Mouse (Mus musculus) embryonic fibroblast, embryonic 13.5 days (primary cell): ENCODE data around the gene Strn.

Source experiments
- CTCF ChIP-seq: IDR thresholded peaks from 2 replicates; pipeline ENCODE4 v1.5.1; 2011; ENCODE audit warnings: mild to moderate bottlenecking, control low read depth, low read length, moderate library complexity, borderline replicate concordance; ENCODE audit not compliant: insufficient read depth
- POLR2A ChIP-seq: IDR thresholded peaks from 2 replicates; pipeline ENCODE4 v1.6.1; 2011; ENCODE audit warnings: low read depth, mild to moderate bottlenecking, control low read depth, low read length, moderate library complexity

DNA sequence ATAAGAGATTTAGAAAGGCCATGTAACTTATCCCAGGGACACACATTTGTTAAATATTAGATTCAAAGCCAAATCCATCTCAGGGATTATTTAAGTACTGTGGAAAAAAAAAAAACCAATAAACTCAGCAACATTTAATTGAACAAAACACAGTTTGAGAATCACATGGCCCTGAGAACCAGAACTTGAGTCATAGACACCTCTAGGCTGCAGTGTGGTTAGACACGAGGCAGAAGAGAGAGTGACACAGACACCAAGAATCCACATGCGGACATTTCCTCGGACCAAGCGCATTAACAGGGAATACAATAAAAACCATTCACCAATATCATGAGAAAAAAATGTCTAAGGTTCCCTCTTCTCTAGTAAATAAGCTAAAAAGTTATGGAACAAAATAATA lies 94.7 kb downstream of the Strn start:
- TF ChIP-seq CTCF (no peak), POLR2A (no peak)
